Mouse (Mus musculus) cerebellum, adult 18-20 months (tissue): Measurements from ENCODE around the gene Ttc29.
A peak's percentile ranks its signal among the peaks of the same experiment; 100 is the strongest.

Experiments
- DNase-seq, 2 experiments: peaks; one replicate each; pipeline ENCODE4 v3.0.0; 2021

The Ttc29 gene

DNA sequence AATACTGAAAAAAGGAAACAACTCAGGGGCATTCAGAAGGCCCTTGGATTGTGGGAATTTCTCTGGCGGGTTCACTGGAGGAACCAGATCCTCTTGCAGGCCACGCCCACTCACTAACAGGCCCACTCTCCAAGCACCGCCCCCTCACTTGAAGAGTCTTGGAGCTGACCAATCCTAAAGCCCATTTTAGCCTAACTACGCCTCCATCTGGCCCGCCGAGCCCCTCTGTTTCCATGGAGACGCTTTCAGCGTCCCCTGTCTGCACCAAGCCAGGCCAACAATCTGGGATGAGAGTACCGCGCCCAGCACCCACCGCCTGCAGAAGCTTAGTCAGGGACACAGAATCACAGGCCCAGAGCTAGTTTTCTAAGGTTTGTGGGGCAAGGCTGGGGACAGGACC lies at the start of gene Ttc29:
Ttc29 (plus strand) TSS at position 224 of the 400 bp plus-strand sequence.
- no peak for DNase-seq

DNA sequence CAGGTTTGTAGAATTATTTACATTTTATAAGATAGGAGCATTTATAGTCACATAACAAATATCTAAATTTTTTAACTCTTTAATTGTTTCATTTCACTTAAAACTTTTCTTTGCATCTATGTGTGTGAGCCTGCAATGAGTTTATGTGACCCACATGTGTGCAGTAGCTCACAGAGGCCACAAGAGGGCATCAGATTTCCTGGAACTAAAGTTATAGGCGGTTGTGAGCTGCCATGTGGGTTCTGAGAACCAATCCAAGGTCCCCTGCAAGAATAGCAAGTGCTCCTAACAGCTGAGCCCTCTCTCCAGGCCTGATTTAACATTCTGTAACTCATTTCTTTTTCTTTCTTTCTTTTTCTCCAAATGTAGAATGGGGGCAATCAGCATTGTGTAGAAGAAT lies 41.7 kb upstream of the Ttc29 start:
- DNase-seq = no peak

DNA sequence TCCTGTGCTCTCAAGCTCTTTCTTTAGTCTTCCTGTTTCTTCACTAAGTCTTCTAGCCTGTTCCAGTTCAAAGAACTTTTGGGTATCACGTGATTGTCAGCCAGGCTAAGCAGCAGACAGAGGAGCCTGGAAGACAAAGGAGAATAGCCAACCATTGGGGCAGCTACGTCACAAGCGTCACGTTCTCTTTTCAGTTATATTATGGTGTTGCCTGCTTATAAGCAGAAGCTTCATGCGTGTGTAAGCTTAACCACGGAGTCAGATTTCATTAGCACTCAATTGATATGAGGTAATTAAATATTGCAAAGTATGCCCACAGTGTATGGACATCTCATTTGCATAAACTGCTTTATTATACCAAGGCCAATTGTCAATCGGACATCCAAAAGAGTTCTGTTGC lies 30.4 kb upstream of the Ttc29 start:
- no peak for DNase-seq

DNA sequence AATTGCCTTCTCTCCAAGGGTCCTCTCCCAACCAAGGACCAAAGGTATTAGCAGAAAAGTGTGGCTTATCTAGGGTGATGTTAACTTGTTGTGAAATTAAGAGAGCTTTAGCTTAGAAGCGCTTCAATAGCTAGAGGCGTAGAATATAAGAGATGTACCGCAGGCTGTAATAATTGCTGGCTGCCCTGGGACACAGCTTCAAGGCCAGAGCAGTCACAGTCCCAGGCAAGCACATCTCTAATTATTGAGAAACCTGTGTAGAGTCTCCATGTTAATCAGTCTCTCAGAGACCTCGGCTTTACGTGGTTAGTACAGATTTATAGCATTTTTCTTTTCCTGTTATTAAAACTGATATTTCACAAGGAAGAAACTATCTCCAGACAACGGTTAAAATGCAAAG lies 29.7 kb upstream of the Ttc29 start:
- DNase-seq = no peak

DNA sequence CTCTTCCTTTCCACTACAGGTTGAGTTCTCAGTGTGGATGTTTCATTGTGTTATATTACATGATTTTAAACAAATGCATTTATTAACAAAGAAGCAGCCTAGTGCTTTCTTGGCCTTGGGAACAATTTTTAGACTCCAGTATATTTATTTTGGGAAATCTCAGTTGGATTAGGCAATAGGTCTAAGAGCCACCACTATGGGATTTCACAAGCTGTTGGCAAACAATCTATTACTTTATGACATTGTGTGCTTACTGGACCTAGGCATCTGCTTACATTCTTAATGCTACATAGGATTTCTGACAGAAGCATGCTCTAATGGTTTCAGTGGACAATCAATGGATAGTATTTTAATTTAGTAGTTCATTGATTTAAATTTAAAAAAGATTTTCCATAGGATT lies 26.0 kb upstream of the Ttc29 start:
- no peak for DNase-seq

DNA sequence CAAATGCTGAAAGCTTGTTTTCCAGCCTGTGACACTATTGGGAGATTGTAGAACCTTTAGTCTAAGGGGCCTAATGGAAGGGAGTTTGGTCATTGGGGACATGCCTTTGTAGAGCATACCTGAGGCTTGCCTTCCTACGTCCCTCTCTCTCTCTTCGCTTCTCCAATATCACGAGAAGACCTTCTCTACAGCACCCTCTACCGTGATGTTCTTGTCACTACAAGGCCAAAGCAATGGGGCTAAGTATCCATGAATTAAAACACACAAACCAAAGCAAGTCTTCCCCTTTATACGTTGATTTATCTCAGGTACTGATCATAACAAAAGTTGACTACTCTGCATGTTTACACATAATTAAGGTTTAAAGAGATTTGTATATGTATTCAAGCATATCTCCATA lies 8.9 kb upstream of the Ttc29 start:
- DNase-seq = no peak

DNA sequence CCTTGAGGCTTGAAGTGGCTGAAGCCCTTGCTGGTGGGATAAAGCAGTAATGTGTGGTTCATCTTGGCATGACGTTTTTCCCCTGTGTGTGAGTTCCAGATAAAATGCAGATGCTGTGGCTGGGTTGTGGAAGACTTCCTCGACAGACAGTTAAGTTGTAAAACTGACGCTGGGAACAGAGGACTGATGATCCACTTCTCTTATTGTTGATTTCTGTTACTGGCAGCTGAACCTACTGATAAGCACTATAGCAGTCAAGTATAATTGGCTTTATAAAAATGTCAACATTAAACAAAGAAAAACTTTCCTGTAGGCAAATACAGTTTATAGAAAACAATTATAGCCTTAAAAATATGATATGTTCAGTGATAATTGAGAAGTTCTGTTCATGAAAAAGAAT lies 2.7 kb upstream of the Ttc29 start:
- DNase-seq = no peak

DNA sequence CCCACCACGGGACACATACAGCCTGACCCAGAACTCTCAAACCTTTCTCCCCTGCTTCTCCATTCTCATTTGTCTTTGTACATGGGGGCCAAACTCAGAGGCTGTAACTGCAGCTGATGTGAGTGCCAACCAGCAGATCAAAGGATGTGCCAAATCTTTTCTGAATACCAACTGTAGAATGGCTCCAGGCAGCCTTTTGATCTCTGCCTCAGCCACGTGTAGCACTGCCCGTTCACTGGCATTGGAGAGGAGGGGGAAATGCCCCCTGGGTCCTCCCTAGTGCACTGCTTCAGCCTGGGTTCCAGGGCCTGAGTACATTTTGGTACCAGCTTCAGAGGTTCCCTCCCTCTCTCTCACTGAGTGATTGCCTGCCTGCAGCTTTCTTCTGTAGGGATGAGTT lies 1.5 kb downstream of the Ttc29 start:
- no peak for DNase-seq

DNA sequence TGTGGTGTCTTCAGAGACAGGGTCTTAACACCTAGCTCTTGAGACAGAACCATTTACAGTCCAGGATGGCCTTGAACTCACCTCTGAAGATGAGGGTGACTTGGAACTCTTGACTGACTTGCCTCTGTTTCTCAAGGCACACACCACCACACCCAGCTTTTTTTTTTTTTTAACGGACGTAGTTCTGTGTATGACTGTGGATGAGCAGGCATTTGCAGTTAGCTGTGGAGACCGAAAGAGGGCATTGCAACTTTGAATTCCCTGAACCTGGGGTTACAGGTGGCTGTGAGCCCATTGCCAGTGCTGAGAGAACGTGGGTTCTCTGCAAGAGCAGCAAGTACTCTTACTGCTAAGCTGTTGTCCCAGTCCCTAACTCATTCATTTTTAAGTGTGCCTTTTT lies 13.0 kb downstream of the Ttc29 start:
- DNase-seq = no peak

DNA sequence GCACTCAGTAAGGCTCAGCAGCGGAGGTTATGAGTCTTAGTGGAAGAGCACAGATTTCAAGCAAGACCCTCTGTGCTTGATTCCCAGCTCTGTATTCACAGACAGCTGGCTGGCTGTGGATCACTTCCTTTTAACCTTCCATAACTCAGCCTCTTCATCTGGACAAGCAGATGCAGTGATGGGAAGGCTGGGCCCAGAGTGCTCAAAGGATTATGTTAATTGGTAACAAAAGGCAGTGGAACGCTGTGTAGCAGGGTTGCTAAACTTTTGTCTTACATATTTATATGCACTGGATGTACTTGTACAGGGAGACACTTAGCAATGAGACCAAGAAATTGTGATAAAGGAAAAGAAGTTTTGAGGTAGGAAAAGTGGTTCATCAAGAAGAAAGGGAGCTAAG lies 17.6 kb downstream of the Ttc29 start:
- DNase-seq = no peak

DNA sequence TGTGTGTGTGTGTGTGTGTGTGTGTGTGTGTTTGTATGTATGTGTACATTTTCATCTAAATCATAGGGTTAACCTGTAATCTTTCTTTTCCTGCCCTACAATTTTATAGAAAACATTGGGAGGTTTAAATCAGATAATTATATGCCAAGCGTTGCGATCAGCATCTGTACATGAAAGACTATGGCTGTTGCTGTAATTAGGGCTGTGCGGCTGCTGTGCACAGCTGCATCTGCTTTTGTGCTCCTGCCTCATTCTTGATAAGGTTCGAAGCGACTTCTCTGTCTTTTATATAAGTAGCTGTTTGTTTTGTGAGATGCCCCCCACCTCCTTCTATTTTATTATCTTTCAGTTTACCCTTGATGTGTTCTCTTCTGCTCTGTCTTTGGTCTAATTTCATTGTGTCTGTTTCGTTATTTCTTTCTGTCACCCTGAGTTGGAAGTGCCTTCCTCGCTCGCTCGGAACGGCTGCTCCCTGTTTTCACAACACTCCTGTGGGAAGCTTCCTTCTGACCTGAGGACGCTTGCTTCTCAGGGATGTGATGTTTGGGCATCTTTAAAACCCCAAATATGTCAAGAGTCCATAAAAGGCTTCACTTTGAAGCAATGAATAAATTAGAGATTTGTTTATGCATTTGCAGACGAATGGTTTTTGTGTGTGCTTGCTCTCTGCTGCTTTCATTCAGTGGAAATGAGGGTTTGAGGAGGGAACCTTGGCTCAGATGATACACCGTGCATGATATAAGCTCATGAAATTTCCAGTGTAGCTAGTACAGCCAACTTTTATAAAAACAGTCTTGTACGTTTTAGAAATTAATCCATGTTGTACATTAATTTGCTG lies 20.0 kb downstream of the Ttc29 start:
- DNase-seq = no peak

DNA sequence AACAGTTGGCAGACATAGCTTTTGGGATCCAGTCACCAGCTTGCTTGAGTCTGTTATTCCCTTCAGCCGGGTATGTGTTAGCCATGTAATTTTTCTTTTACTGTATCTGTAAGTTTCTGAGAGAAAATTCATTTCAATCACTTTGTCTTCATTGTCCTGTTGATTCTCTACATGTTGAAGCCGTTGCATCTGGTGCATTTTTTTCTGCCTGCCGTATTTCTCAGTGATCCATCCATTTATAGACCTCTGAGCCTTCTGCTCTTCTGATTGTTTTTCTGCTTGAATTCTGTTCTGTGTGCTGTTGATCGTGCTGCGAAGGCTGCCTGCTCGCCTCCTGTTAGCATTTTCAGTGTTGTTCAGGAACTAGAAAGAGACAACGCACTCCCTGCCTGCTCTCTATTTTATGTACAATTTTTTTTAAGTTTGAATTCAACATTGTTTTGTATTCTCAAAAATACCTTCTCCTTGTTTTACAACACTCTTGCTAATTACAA lies 20.7 kb downstream of the Ttc29 start:
- no peak for DNase-seq

DNA sequence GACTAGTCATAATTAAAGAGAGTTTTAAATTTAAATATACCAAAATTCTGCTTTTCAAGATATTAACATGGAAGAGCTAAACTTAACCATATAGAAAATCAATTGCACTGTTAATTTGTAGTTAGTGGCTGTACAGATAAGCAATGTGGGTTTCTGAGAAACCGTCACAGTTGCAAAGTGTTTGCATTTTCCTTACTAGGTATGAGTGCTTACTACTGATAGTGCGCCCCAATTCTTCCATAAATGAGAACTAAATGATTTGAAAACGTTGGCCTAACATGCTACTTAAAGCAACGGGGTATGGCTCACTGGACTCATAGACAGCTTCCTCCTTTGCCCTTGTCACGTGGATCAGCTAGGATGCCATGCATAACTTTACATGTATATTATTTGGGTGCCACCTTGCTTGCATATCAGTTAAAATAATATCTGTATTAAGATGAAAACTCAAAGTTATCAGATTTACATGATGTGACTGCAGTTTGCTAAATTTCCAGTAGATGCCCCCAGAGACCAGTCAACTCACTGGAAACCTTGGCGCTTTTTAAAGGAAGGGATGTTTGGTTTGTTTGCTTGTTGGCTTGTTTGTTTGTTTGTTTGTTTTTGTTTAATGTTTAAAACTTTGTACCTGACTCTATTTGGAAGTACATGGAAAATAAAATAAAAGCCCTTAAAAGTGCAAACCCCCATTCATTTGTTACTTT lies 25.0 kb downstream of the Ttc29 start:
- peak in 1 of 2 experiments; percentile 20 for DNase-seq

DNA sequence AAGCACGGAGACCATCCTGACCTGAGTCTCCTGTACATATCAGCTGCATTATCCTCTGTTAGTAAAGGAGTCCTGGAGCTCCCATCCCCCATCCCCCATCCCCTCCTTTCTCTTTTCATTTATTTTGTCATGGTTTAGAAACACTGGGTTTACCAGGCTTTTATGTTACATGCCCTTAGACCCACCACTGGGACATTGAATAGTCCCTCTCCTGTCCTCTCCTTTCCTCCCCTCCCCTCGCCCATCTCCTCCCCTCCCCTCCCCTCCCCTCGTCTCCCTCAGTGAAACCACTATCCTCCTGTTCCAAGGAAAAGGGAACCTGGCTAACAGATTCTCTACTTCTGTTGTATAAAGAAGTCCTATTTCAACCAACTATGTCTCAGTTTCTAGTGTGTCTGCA lies 38.0 kb downstream of the Ttc29 start:
- no peak for DNase-seq

DNA sequence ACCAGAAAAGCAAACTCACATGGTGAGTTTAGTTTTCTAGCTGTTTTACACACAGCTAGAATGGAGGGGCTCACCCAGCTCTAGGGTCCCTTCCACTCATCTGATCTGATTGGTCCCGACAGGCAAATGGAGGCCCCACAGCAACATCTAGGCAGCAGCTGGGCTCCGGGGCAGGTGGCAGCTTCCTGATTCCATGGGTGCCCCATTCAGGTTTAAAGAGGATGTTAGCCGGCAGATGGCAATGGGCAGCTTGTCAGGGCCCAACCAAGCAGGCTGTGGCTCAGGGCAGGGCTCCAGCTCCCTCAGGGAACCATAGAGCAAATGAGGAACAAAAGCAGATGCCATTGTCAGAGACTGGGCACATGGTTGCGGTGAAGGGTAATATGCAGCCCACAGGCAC lies 41.3 kb downstream of the Ttc29 start:
- peak; percentile 35 to 40 for DNase-seq

DNA sequence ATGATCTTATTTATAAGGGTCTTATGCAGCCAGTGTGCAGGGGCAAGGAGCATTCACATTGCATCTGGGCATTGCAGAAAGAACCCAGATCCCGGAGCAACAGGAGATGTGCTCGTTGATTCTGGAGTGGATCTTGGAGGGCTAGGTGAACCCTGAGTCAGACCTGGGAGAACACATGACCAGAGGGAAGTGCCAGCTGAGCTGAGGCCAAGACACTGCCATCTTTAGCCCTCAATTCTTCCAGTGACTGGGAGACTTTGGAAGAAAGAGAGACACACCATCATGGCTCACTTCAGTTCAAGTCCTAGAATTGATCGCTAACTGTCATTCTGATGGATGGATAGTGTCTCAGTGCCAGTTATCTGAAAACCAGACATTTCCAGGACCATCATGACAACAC lies 41.9 kb downstream of the Ttc29 start:
- DNase-seq = no peak

DNA sequence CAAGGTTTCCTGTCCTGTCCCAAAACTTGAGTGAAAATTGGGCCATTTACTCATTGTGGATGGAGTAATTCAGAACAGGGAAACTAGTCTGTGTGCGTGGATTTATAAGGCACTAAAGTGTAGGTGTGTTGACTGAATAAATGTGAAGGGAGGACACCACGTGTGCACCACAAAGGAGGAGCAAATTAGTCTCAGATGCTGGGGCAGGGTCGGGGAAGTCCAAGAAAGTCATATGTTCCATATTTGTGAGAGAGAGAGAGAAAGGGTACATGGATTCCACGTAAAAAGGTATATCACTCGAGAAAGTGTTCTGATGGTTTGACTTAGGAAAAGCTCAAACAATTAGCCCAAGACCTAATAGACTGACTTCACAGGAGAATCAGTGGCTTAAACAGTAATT lies 52.4 kb downstream of the Ttc29 start:
- no peak for DNase-seq

DNA sequence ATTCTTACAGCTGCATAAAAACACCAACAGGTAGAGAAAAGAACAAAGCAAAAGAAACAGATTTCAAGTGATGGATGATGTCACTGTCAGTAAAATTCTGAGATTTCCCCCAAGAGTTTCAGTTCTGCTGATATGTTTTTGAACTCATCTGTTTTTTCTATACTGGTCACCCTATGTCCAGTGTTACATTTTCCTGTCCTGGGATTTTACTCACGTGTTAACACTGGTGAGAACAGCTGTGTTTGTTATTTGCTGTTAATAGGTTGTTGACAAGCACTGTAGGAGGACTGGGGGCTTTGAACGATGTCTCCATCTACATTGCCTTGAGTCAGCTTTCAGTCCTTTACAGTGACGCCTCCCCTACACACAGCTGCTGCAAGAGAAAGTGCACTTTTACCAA lies 53.1 kb downstream of the Ttc29 start:
- no peak for DNase-seq

DNA sequence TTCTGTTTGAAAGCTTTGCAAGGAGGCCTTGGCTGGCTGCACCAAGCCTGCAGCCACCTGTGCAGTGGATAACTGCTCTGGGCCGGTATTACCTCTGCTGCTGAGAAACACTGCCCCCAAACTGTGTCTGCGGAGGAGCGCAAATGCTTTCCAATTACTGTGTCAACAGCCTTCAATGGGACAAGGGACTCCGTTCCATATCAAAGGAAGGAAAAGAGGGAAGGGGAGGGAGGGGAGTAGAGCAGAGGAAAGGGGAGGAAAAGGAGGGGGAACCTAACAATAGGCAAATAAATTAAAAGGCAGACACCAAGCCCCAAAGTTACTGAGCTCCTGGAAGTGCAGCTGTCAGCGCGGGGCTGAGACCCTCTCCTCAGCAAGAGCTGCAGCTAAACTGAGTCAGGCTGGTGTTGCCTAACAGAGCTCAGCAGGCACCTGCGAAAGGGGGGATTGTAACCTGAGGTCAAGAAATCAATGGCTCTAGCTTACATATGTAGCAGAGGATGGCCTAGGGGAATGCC lies 54.9 kb downstream of the Ttc29 start:
- no peak for DNase-seq

DNA sequence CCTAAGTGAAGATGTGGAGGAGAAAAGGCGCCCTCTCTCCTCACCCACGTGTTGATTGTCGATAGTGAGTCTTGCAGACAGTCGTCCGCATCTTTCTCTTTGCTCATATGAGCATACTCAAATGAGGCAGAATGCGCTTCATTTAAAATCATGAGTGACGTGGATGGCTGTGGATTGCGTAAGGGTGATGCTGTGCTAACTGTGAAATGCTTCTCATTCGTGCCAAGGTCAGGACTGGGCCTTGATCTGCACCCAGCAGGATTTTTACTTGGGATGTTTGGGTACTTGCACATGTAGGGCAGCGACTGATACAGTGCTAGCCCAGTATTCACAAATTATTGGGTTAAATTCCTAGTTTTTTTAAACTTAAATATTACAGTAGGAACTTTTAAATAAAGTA lies 56.2 kb downstream of the Ttc29 start:
- DNase-seq = no peak

DNA sequence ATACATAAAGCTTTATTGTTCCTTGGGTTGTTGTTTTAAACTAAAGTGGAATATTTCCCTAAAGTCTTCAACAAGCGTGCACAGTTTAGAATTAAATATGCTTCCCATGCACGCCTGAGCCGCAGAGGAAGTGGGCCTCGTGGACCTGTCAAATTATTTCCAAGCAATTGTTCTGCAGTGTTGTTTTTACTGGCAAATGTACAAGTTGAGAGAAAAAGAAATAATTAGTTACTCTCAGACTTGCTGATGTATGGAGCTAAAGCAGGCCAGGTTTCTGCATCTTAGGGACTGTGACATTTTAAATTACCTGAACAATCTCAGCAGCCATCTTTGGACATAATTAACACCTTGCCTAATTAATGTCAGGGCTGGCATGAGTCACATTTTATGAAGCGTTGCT lies 58.3 kb downstream of the Ttc29 start:
- no peak for DNase-seq

DNA sequence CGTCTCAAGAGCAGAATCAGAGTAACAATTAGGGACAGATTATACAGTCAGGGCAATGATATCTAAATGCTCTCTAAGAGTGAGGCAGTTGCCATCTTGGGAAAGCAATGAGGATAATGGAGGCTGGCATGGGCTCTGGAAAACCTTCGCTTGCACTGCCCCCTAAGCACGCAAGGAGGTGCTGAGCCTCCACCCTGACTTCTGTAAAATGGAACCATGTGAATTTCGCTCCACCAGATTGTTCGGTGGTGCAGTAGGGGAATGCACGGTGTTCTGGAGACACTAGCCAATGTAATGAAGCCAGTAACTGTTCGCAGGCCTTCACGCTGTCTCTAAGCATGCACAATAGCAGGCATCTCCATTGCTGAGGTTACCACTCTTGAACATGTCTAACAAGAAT lies 63.0 kb downstream of the Ttc29 start:
- no peak for DNase-seq

DNA sequence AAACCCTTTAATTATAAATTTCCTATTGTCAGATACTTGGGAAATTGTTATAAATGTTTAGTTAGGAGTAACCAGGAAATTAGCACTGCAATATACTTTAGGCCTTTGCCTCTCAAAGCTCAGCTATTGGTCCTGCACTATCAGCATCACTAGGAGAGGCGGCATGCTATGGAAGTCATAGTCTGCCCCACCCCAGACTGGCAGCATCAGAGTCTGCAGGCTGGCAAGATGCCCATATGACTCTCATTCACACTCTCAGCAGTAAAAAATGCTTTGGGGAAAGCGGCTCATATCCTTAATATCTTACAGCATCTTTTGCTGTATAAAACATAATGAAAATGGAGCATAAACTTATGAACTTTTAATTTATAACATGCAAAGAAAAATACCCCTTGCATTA lies 64.3 kb downstream of the Ttc29 start:
- no peak for DNase-seq

DNA sequence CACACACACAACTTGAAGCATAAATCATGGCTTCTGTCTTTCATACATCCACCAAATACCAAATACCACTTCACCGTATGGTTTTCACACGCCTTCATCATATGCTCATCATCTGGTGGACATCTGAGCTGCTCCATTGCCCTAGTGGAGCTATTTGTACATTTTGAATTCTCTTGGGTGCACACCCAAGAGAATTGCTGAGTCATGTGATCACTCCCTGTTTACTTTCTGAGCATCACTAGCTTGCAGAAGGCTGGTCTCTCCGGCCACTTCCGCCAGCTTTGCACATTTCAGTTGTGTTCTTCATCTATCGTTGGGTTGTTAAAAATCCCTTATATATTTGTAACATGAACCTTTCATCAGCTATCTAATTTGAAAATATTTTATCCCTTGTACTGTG lies 65.5 kb downstream of the Ttc29 start:
- no peak for DNase-seq
